Mouse (Mus musculus) ES-Bruce4 (cell line): ENCODE data around the gene Cdh18.

Experiments used
- CTCF ChIP-seq: IDR thresholded peaks from one replicate; pipeline ENCODE4 v1.8.1; 2011; ENCODE audit warnings: low read depth, low read length
- POLR2A ChIP-seq: IDR thresholded peaks from one replicate; pipeline ENCODE4 v1.8.1; 2011; ENCODE audit warnings: low read length; ENCODE audit not compliant: insufficient read depth

DNA sequence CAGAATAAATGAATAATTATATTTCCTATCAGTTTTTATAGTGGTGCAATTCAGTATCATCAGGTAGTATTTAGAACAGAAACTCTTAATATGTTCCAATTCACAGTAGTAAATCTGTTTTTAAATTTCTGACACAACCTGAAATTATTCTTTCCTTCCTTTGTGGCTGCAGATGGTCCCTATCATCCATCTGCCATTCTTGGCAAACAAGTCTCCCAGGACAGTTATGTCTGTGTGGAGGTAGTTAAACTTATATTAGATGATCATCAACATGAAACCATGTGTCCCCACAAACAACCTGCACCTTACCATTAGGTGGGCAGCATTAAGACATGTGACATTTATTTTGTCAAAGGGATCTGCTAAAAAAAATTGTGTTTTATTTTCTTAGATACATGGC is 847.8 kb downstream of the Cdh18 start:
- TF ChIP-seq CTCF (no peak), POLR2A (no peak)
